Mouse (Mus musculus) G1E (cell line): Measurements from ENCODE around the gene Gmeb2.

Source experiments
- CTCF ChIP-seq: IDR thresholded peaks from 2 replicates; pipeline ENCODE4 v1.5.1; 2012; ENCODE audit warnings: low read depth, low read length, inconsistent platforms, mixed read lengths
- GATA1 ChIP-seq: IDR thresholded peaks from 2 replicates; pipeline ENCODE4 v1.6.1; 2012; ENCODE audit warnings: borderline replicate concordance, low read length, inconsistent platforms, mixed read lengths
- POLR2AphosphoS5 ChIP-seq: IDR thresholded peaks from 2 replicates; pipeline ENCODE4 v1.6.1; 2012; ENCODE audit warnings: low read depth, low read length, inconsistent platforms; ENCODE audit not compliant: insufficient replicate concordance
- TAL1 ChIP-seq: conservative IDR thresholded peaks from 2 replicates; pipeline ENCODE4 v1.6.1; 2012; ENCODE audit warnings: low read depth, low read length, inconsistent platforms, mixed read lengths

- TF ChIP-seq CTCF (no peak), GATA1 (no peak), TAL1 (no peak), POLR2AphosphoS5 (no peak)
These were observed 53.2 kb downstream of the Gmeb2 start for GRCm38 (mm10) chr2:181234680-181235079.
